Mouse (Mus musculus) limb, embryonic 10.5 days (tissue): Measurements from ENCODE around the gene Map2k5. TPM values are rescaled to one million over a fixed set of nuclear protein-coding genes. Genes with fewer than 3 reads are reported as not detected.

Experiments
- DNase-seq: peaks from one replicate; pipeline ENCODE4 v3.0.0-alpha.2; 2017; ENCODE audit warnings: low spot score
- H3K27ac ChIP-seq: fragments of 300-500 bp; sonication (generic); 2 replicates; pipeline ENCODE4 v1.5.1; 2016; ENCODE audit warnings: mild to moderate bottlenecking
- H3K27me3 ChIP-seq: fragments of 300-500 bp; sonication (generic); 2 replicates; pipeline ENCODE4 v1.6.1; 2016; ENCODE audit warnings: low read depth, mild to moderate bottlenecking; ENCODE audit not compliant: poor library complexity, severe bottlenecking
- H3K36me3 ChIP-seq: fragments of 300-500 bp; sonication (generic); 2 replicates; pipeline ENCODE4 v1.6.1; 2016; ENCODE audit warnings: mild to moderate bottlenecking, moderate library complexity
- H3K4me1 ChIP-seq: fragments of 300-500 bp; sonication (generic); 2 replicates; pipeline ENCODE4 v1.6.1; 2016
- H3K4me3 ChIP-seq: fragments of 300-500 bp; sonication (generic); 2 replicates; pipeline ENCODE4 v1.5.1; 2016; ENCODE audit warnings: mild to moderate bottlenecking, moderate library complexity
- H3K9me3 ChIP-seq: fragments of 300-500 bp; sonication (generic); replicated peaks from 2 replicates; pipeline ENCODE4 v1.6.1; 2016; ENCODE audit warnings: mild to moderate bottlenecking
- WGBS: fragments of 180-500 bp; shearing (Covaris S2); methylation state at CpG from one replicate; pipeline ENCODE4 v1.1.7; 2016; 5-methylcytosine and 5-hydroxymethylcytosine counted together
- polyA plus RNA-seq: library from polyadenylated mRNA; unstranded; fragments of >200 nt; fragmentation: Nextera tagmentation; extraction: Ambion mirVana; gene quantifications from 2 replicates; pipeline ENCODE4 v1.2.1, GENCODE M21; 2016

The Map2k5 gene
- polyA plus RNA-seq, 1 experiment from 2014 or later: 37.4 TPM

GRCm38 (mm10) chr9:63144502-63145248, 233.0 kb downstream of the Map2k5 start:
- Histone ChIP-seq H3K9me3 (no peaks in the 10 kb centered on the region), H3K36me3 (no peaks in the 10 kb centered on the region), H3K4me3 (peak overlapping the region; percentile 28; the same call in 1 of the 2 replicates), H3K27me3 (peaks cover 100% of the 10 kb centered on the region), H3K4me1 (peaks cover 81% of the 10 kb centered on the region), H3K27ac (peak overlapping the region; percentile 1; the same call in 1 of the 2 replicates)
- 2% methylated on average over 79 of the region's 80 CpGs for WGBS
- peak; percentile 58 for DNase-seq

GRCm38 (mm10) chr9:63143641-63144501, 233.8 kb downstream of the Map2k5 start:
- H3K36me3 ChIP-seq: no peaks in the 10 kb centered on the region
- H3K4me1 ChIP-seq: peaks cover 81% of the 10 kb centered on the region
- peak; percentile 63 for DNase-seq
- H3K27ac ChIP-seq: no peak overlapping the region
- WGBS: 1% methylated on average over 47 of the region's 47 CpGs
- peak overlapping the region; percentile 28; the same call in 1 of the 2 replicates for H3K4me3 ChIP-seq
- H3K9me3 ChIP-seq: no peaks in the 10 kb centered on the region
- H3K27me3 ChIP-seq: peaks cover 100% of the 10 kb centered on the region

DNA sequence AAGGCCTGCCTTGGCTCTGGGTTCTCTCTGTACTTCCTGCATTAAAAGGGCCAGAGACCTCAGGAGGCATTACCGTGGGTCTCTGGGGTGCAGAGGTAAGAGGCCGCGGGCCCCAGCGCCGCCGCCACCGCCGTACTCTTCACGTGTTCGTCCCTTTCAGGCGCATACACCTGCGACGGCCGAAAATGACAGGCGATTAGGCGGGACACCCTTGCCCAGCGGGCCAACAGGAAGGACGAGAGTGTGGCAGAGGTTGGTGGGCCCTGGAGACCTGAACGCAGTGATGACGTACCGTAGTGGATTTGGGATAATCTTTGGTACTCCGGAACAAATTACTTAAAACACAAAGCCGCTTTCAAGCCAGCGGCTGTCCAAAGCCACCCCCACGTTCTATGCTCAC, 234.5 kb downstream of the Map2k5 start:
- peak; percentile 57 for DNase-seq
- Histone ChIP-seq H3K27ac (no peak overlapping the region), H3K4me1 (peaks cover 81% of the 10 kb centered on the region), H3K4me3 (no peak overlapping the region), H3K27me3 (peaks cover 100% of the 10 kb centered on the region), H3K9me3 (no peaks in the 10 kb centered on the region), H3K36me3 (no peaks in the 10 kb centered on the region)
- WGBS: 1% methylated on average over 25 of the region's 25 CpGs

- Histone ChIP-seq H3K4me3 (peak overlapping the region; percentile 42), H3K27ac (no peak overlapping the region), H3K9me3 (no peaks in the 10 kb centered on the region), H3K27me3 (peaks cover 100% of the 10 kb centered on the region), H3K36me3 (no peaks in the 10 kb centered on the region), H3K4me1 (peaks cover 86% of the 10 kb centered on the region)
- peak; percentile 65 for DNase-seq
- WGBS: under 1% methylated on average over 42 of the region's 42 CpGs
Measured at GRCm38 (mm10) chr9:63142335-63143036, 235.2 kb downstream of the Map2k5 start.

- no peak overlapping the region for H3K27ac ChIP-seq
- H3K9me3 ChIP-seq: no peaks in the 10 kb centered on the region
- peaks cover 86% of the 10 kb centered on the region for H3K4me1 ChIP-seq
- WGBS: 1% methylated on average over 24 of the region's 24 CpGs
- H3K36me3 ChIP-seq: no peaks in the 10 kb centered on the region
- peak overlapping the region; percentile 42 for H3K4me3 ChIP-seq
- peaks cover 100% of the 10 kb centered on the region for H3K27me3 ChIP-seq
- DNase-seq: peak; percentile 37
Measured at GRCm38 (mm10) chr9:63141641-63142334, 235.9 kb downstream of the Map2k5 start.

DNA sequence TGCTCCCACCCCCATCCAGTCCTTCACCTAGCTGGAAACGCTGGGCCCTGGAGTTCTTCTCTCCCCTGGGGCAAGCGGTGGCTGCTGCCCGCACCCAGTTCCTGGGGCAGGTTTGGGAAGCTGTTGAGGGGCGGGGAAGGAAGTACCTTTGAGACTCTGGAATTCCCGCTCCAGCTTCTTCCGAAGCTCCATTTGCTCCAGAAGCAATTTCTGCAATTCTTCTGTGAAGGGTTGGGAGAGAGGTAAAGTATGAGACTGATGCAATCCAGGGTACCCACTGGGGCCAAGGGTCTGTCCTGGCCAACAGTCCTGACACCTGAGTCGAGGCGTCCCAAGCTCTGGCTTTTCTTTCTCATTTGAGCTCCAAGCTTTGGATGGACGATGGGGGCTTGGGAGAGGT, 237.5 kb downstream of the Map2k5 start:
- Histone ChIP-seq H3K27me3 (peaks cover 100% of the 10 kb centered on the region), H3K36me3 (no peaks in the 10 kb centered on the region), H3K9me3 (no peaks in the 10 kb centered on the region), H3K27ac (no peak overlapping the region), H3K4me1 (peaks cover 84% of the 10 kb centered on the region), H3K4me3 (no peak overlapping the region)
- WGBS: 2% methylated on average over 9 of the region's 9 CpGs
- DNase-seq: peak; percentile 50

GRCm38 (mm10) chr9:63139661-63140060, 238.0 kb downstream of the Map2k5 start:
- H3K4me1 ChIP-seq: peaks cover 84% of the 10 kb centered on the region
- DNase-seq: no peak
- 3% methylated on average over 17 of the region's 17 CpGs for WGBS

DNA sequence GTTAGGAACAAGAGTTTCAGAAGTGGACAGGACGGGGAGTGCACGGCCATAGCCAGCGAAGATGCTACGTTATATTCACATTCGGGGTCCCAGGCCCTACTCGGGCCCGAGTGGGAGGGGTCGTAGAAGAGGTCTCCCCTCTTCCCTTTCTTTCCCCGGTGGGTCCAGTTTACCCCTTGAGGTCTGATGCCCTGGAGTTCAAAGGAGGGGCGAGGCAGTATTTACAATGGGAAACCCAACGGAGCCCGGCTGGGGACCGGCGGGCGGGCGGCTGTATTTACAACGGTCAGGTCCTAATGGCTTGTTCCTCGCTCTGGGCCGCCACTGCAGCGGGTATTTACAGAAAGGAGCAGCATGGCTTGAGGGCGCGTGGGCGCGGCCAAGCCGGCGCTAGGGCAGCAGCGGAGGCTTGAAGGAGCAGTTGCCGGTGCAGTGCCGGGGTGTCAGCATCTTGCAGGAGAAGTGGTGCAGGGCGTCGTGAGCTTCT, 239.2 kb downstream of the Map2k5 start:
- peak; percentile 75 for DNase-seq
- 0% methylated on average over 31 of the region's 31 CpGs for WGBS
- Histone ChIP-seq H3K27me3 (peaks cover 100% of the 10 kb centered on the region), H3K4me3 (peak overlapping the region; percentile 44), H3K27ac (no peak overlapping the region; the same call in 1 of the 2 replicates), H3K36me3 (no peaks in the 10 kb centered on the region), H3K9me3 (no peaks in the 10 kb centered on the region), H3K4me1 (peaks cover 83% of the 10 kb centered on the region)

More at GRCm38 (mm10) chr9:63139661-63140060, 238.0 kb downstream of the Map2k5 start:
- H3K36me3 ChIP-seq: no peaks in the 10 kb centered on the region
- H3K4me3 ChIP-seq: no peak overlapping the region
- H3K9me3 ChIP-seq: no peaks in the 10 kb centered on the region
- no peak overlapping the region for H3K27ac ChIP-seq
- peaks cover 100% of the 10 kb centered on the region for H3K27me3 ChIP-seq

DNA sequence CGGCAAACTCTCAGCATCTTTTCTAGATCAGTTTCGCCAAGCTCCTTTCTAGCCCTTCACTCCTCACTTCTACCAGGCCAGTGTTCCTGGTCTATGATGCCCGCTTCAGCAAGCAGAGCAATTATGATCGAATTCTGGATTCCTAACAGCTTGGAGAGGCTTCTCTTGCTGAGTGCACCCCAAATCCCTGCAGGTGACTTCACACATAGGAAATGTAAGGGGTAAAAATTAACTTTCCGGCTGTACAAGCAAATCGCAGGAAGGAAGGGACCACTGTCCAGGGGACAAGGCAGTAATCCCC, 240.1 kb downstream of the Map2k5 start:
- DNase-seq: peak; percentile 41
- Histone ChIP-seq H3K4me3 (peak overlapping the region; percentile 18; the same call in 1 of the 2 replicates), H3K4me1 (peaks cover 81% of the 10 kb centered on the region), H3K27ac (no peak overlapping the region), H3K9me3 (no peaks in the 10 kb centered on the region), H3K27me3 (peaks cover 93% of the 10 kb centered on the region), H3K36me3 (no peaks in the 10 kb centered on the region)
- 4% methylated on average over 6 of the region's 6 CpGs for WGBS

GRCm38 (mm10) chr9:63136756-63137614, 240.7 kb downstream of the Map2k5 start:
- peak overlapping the region; percentile 18 for H3K4me3 ChIP-seq
- H3K36me3 ChIP-seq: no peaks in the 10 kb centered on the region
- no peaks in the 10 kb centered on the region for H3K9me3 ChIP-seq
- 2% methylated on average over 19 of the region's 19 CpGs for WGBS
- peaks cover 87% of the 10 kb centered on the region for H3K27me3 ChIP-seq
- 0 out of 2 replicates have a peak overlapping the region, but pooled peaks have one; percentile 30 for H3K27ac ChIP-seq
- H3K4me1 ChIP-seq: peaks cover 81% of the 10 kb centered on the region
- DNase-seq: peak; percentile 68

DNA sequence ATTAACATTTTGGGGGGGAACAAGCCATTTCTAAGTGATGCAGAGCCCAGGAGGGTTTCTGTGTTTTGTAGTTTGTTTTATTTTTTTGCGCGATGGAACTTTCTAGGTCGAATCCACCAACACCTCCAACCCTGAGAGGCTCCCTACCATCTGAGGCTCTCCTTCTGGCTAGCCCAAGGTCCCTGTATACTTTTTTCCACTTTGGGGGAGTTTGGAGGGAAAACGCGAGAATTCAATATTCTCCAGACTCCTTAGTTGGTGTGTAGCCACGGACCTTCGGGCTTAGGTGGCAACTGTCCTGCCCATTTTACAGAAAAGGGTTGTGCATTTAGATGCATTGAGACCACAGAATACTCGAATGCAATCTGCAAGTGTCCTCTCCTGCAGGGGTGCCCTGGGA, 241.5 kb downstream of the Map2k5 start:
- Histone ChIP-seq H3K36me3 (no peaks in the 10 kb centered on the region), H3K4me1 (peaks cover 83% of the 10 kb centered on the region), H3K27ac (no peak overlapping the region), H3K9me3 (no peaks in the 10 kb centered on the region), H3K27me3 (peaks cover 85% of the 10 kb centered on the region), H3K4me3 (no peak overlapping the region)
- WGBS: 6% methylated on average over 8 of the region's 8 CpGs
- no peak for DNase-seq
